Mouse (Mus musculus): ENCODE measurements around the gene Lrrc56.

DNA sequence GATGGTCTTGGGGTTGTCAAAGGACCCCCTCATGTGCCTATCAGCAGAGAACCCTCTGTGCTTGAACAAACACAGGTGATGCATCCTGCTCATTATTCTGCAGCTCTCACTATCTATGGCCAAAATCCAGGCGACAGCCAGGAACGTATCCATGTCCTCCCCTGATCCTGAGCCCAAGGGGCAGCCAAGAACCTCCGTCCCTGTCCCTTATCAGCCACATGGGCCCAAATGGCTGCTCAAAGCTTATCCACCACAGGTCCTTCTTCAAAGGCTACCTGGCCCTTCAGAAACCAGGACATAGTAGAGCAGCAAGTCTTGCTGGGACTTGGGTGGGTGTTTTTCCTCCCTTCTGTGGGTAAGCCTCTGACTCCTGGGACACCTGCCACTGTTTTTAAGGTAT is 5.8 kb upstream of the Lrrc56 start:
- no peak for TF ChIP-seq CTCF (IDR thresholded peaks at IDR 0.05; ENCODE audit: low read depth)
- no peak for TF ChIP-seq EP300 (IDR thresholded peaks at IDR 0.05; ENCODE audit: low read depth)
